Mouse (Mus musculus) monocyte, adult 2 months (primary cell): ENCODE results near the gene Itgal.
"Not testable (repeated sequence)": the region's sequence is repeated elsewhere in the genome, so short reads cannot be mapped to it uniquely, and the experiment has no call there.

Experiments
- DNase-seq, 2 experiments: peaks; one replicate each; pipeline ENCODE4 v3.0.0; 2022; ENCODE audit warnings: low spot score in 2 of 2, low read depth in 1 of 2

Itgal gene

DNA sequence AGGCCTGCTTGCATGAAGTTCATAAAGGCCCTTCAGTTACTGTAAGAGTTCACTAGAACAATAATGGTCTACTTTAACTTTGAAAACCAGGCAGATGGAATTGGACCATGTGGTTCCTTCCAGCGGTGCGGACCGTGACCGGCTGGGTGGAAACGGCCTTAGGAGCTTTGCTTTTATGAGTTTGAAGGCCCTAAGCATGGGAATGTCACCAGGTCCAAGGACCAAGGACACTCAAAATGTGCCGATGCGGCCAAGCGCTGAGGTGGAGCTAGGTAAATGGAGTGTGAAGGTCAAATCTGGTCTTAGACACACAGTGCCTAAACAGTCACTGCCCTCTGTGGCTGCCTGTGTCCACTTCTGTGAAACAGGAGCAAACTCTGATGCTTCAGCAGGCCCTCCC, 45.3 kb downstream of the Itgal start:
- no peak for DNase-seq

DNA sequence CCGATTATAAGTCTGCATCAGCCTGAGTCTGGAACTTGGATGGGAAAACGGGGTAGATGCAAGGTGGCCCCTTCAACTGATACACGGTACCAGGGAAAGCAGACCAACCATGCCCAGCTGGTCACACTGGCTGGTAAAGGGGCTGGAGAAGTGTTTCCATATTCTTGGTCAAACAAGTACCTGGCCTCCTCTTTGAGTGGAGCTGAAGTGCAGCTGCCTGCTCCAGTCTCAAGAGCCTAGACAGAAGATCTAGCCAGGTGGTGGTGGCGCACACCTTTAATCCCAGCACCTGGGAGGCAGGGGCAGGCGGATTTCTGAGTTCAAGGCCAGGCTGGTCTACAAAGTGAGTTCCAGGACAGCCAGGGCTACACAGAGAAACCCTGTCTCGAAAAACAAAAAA, 45.8 kb downstream of the Itgal start:
- DNase-seq: not testable (repeated sequence)

DNA sequence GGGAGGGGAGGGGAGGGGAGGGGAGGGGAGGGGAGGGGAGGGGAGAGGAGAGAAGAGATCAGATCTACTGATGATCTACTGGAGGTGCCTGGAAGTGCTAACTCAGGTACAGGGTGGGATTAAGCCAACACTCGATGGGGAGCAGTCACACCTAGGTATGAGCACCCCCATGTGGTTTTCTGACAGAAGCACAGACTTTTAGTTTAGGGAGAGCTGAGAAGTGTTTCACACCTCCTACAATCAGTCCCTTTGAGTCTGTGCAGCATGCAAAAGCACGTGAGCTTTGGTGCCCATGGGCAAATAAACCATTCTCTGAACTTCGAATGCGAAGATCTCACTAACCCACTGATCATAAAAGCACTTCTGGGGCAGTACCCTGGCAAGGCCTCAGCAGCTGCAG, 46.3 kb downstream of the Itgal start:
- DNase-seq: no peak

DNA sequence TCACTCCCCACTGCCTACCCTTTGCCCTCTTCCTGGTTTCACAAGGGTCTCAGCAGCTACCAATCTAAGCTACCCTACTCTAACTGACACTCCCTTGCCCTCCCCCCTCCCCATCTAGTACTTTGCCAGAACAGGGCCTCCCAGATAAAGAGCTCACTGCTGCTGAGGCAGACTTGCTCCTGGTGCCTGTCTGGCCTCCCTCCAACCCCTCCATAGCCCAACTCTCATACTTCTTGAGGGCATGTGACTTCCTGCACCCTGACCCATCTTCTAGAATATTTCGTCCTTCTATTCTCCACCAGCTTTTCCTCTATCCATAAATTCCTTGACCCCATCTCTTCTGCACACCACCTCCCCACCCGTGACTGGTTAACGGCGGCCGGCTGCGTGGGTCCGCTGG, 46.8 kb downstream of the Itgal start:
- no peak for DNase-seq

DNA sequence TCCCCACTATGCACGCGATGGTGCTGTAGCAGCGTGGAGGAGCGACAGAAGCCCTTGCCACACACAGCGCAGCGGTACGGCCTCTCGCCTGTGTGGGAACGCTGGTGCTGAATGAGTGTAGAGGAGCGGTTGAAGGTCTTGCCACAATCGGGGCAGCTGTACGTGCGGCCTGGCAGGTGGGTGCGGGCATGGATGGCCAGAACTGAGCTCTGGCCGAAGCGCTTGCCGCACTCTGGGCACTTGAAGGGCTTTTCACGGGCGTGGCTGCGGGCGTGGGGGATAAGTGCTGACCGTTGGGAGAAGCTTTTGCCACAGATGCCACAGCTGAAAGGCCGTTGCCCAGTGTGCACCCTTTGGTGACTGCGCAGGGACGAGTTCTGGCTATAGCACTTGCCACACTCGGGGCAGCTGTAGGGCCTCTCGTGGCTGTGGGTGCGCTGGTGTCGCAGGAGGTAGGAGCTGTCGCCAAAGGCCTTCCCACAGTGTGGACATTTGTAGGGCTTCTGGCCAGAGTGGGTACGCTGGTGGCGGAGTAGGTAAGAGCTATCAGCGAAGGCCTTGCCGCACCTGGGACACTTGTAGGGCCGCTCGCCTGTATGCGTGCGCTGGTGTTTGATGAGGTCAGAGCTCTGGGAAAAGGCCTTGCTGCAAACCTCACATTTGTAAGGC, 47.4 kb downstream of the Itgal start:
- no peak for DNase-seq

DNA sequence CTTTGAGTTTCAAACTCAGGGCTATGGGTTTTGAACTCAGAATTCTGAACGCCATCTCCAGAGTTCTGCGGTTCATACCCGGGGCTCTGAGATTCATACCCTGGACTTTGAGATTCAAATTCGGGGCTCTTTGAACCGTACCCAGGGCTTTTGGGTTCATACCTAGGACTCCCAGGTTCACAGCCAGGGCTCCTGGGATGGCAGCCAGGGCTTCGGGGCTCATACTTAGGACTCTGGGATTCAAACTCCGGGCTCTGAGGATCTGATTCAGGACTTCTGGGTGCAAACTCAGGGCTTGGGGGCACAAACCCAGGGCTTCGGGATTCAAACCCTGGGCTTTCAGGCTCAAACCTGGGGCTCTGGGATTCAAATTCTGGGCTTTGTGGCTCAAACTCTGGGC, 48.3 kb downstream of the Itgal start:
- DNase-seq: no peak

DNA sequence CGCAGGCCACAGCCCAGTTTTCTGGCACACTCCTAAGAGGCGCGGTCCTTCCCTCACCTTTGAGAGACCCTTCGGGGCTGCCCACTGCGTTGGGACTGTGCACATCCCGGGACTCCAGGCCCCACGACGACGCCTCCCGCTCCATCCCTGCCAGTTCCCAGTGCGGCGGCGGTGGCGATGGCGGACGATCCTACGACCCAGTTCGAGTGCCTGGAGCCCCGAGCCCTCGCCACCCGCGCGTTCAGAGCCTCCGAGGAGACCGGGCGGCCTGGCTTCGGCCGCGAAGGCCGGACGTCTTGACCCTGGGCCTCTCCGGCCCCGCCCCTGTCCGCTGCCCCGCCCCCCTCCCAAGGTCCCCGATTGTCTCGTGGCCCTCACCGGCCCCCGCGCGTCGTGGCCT, 49.0 kb downstream of the Itgal start:
- no peak for DNase-seq

DNA sequence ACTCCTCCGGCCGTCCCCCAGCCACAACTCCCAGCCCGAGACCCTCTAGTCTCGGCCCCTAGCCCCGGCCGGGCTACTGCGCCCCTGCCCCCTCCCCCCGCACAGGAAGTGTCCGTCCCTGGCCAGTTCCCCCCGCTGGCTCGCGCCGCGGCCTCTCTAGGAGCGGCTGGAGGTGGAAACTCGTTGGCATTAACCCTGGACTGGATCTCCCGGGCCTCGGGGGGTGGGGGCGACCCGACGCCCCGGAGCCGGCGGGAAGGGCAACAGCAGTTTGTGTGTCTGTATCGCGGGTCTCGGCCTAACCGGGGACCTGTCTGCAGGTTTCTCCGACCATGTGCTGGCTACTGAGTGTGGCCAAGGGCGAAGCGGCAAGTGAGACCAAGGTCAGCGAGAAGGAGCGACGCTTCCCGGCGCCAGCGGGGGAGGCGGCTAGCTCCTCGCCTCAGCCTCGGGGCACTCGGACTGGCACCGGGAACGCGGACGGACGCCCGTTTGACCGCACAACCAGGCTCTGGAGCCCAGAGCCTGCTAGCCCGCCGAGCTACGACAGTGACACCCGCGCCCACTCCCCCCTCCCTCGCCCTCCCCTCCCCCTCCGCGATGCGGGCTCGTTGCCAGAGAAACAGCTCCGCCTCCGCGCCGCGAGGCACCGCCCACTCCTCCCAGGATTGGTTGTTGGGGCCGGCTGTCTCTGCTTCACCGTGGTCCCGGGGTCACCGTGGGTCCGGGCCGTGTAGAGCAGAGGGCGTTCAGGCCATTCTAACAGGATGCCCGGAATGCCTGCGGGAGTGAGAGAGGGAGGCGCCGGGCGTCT, 49.7 kb downstream of the Itgal start, which contains the start of gene Zfp768:
Zfp768 (minus strand) TSS at position 78 of the 814 bp plus-strand sequence.
- peak; percentile 73 to 89 for DNase-seq

DNA sequence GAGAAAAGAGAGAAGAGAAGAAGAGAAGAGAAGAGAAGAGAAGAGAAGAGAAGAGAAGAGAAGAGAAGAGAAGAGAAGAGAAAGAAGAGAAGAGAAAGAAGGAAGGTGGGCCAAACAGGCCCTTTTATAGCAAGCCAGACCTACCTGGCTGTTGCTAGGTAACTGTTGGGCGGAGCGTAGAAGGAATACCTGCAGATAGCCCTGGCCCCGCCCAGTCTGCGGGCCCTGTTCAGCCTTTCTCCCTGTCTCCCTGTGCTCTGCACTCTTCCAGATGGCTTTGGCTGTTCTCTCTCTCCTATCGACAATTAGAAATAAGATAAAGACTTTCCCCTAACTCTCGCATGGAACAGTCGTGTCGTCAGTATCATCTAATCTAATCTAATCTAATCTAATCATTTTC, 50.6 kb downstream of the Itgal start:
- no peak for DNase-seq

DNA sequence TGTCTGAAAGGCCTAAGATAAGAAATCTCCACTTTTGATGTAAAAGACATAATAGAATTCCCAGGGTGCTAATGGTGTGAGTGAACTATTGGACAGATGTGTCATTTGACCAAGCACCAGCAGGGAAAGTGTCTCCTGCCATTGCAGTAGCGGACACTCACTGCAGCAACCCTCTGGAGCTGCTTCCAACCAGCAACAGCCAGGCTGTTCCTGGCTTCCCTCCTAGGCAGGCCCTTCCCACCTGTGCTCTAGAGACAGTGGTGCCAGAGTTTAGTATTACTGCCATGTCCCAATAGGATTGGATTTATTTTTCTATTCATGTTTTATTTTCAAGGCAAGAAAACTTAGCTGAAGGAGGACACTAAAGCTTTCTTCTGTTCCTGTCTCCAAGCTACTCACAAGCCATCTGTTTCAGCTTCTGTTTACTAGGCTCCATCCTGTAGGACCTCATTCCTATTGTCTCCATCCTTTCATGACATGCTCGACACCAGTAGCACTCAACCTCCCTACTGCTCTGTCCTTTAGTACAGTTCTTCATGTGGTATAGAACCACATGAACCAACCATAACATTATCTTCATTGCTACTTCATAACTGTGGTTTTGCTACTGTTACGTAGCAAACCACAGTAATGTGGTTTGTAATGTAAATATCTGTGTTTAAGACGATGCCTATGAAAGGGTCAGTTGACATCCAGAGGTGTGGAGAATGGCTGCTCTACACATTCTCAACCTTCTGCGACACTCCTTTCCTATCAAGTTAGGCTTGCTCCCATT, 55.4 kb downstream of the Itgal start:
- DNase-seq: no peak

DNA sequence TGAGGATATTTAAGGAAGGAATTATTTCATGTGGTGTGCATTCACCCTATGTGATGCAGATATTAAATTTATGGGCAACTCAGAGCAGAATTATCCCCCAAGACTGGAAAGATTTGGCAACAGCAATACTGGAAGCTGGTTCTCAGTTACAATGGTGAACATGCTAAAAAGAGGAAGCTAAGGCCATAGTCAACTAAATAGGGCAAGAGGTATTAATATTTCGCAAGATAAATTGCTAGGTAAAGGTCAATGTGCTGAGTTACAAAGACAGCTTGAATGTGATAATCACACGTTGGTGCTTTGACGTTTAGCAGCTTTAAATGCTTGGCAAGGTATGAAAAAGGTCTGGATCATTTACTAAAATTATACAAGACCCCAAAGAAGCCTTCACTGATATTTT, 59.7 kb downstream of the Itgal start:
- no peak for DNase-seq

DNA sequence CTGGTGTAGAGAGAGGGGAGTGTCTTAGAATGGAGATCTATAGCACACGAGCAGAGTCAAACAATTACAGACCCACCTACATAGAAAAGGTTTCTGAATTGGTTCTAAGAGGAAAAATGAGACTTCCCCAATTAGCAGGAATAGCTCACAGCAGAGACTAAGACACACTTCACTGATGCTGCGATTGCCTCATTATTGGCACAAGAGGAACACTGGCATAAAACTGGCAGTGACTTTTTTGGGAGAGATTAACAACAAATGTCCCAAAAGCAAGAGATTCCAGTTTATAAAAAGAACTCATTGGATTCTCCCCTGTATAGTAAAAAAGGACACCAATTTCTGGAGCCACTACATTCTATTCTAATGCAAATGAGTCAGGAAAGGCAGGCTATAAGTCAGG, 61.8 kb downstream of the Itgal start:
- DNase-seq: no peak

DNA sequence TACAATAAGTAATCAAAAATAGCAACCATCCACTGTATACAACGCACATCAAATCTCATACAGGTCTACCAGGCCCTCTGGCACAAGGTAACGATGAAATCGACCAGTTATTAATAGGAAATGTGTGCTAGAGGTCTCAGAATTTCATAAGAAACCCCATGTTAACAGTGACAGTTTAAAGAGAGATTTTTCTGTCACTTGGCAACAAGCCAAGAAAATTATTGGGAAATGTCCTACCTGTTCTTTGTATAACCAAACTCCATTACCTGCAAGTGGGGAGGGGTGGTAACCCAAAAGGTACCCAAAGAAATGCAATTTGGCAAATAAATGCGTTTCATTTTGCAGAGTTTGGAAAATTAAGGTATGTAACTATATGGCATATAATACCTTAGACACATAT, 62.4 kb downstream of the Itgal start:
- no peak for DNase-seq

DNA sequence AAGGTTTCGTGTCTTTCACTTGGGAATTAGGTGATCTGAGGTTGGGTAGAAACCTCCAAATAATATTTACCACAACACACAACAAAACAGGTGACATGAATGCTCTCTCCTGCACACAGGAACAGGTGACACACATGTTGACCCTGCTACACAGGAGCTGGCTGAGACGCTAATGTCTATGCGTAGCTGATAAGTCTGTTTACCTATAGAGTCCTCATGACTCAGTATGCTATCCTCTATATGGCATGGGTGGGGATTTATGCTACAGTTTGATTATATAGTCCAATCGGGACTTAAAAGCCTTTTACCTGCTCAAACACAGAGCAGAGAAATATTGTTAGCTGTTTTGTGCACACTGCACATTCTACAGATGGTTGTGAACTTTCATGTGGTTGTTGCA, 64.2 kb downstream of the Itgal start:
- no peak for DNase-seq

DNA sequence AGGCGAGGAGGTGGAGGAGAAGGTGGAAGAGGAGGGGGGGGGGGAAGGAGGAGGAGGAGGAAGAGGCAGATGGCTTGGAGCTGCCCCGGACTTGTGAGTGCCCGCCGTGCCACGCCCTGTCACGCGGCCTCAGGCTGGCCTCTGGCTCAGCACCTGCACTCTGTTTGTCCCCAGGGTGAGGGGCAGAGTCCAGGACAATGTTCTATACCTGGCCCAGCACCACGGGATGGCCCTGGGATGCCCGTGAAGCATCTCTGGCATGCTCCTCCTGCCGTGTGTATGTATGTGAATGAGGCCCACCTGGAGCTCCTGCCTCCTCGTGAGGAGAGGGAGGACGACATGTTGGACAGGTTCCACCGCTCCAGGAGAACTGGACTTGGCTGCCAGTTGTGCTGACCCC, 65.4 kb downstream of the Itgal start:
- no peak for DNase-seq

DNA sequence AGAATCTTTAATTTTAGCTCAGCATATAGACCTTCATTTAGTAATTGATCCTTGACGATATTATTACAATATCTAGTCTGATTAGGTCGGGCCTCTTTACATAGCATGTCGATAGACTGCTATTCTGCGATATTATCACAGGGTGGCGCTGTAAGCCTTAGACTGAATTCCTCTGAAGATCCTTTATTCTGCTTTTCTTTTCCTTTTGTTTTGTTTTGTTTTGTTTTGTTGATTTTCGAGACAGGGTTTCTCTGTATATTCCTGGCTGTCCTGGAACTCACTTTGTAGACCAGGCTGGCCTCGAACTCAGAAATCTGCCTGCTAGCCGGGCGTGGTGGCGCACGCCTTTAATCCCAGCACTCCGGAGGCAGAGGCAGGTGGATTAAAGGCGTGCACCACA, 66.4 kb downstream of the Itgal start:
- DNase-seq: not testable (repeated sequence)

DNA sequence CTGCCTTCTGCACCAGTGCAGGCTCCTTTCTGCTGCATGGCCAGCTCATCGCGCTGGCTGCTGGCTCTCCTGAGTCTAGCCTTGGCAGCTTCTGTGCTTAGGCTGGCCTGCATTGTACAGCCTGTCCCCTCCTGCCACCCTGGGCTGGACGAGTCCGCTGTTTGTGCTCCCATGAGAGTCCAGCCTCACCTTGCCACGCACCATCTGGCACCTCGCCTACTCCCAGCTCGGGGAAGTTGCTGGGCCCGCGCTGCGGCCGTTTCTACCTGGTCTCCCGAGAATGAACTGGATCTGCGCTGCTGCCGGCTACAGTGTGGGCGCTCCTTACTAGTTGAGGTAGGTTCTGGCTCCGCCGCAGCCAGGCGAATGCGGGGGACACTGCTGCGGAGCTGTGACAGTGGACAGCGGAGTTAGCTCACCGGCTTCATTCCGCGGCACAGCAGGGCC, 67.4 kb downstream of the Itgal start:
- DNase-seq: no peak

DNA sequence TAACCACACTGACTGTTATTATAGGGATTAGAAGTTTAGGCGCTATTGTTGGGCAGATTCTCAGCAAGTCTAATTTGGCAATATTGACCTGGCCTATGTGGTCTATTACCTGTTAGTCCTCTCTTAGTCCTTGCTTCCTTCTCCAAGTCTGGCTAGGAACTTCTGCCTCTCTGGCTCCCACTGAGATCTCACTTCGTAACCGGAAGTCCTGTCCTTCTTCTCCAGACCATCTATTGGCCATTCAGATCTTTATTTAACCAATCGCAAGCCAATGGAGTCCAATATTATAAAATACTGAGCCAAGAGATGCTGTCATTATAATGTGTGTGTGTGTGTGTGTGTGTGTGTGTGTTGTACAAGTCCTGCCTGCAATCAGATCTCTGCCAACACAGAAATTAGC, 68.1 kb downstream of the Itgal start:
- DNase-seq: no peak

DNA sequence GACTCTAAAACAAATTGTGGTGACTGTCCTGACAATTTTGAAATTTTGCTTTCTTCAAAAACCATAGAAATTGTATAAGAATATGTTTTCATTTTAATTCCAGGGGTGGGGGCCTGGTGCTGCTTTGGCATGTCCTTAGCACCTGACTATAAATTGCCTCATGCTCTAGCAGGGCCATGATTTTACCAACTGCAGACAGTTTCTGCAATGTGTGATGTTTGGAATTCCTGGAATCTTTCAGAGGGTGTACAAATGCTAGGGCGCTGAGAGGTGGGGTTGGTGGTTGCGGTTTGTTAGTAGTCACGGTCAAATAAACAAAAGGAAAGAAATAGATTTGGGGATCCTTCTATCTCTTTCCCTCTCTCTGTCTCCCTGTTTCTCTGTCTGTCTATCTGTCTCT, 70.2 kb downstream of the Itgal start:
- no peak for DNase-seq

DNA sequence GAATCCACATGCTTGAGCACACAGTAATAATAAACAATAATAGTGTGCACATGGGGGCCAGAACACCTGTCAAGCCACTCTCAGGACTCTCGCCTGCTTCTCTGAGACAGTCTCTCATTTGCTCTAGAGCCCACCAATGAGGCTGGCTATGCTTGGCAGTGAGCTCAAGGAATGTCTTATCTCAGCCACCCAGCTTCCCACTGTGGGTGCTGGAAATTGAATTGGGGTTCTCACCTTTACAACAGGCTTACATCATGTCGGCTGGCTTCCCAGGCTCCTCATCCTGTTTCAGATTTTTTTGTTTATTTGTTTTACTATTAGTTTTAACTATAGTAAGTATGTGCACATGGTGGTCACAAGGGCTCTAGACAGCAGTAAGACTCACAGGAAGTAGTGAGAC, 75.2 kb downstream of the Itgal start:
- no peak for DNase-seq

DNA sequence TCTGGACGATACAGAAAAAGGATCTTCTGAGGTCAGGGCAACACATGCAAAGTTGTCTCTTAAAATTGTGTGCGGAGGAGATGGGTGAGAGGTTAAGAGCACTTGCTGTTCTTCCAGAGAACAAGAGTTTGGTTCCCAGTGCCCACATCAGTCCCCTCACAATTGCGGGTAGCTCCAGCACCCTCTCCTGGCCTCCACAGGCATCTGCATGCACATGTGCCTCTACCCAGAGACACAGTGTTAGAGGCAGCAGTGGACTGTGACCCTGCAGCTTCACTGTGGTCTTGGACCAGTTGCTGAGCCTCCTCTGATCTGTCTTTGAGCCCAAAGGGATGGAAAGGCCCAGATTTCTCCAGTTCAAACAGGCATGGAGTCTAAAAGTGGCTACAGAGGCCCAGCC, 75.8 kb downstream of the Itgal start:
- not testable (repeated sequence) for DNase-seq
